Mouse (Mus musculus): ENCODE data around the gene Scg5. TPM values are rescaled to one million over a fixed set of nuclear protein-coding genes. Genes with fewer than 3 reads are reported as not detected.
A peak's percentile ranks its signal among the peaks of the same experiment; 100 is the strongest.

Scg5 gene
- polyA plus RNA-seq, 1 experiment, result 0.79 TPM

GRCm38 (mm10) chr2:113847678-113848244 is 18.8 kb upstream of the Scg5 start:
- WGBS, result under 1% methylated on average over 24 of the region's 24 CpGs
- no peaks in the 10 kb centered on the region for H3K27me3 ChIP-seq (ENCODE audit: control insufficient read depth, insufficient read depth, low read length)
- H3K27ac ChIP-seq (ENCODE audit: insufficient read depth, low read depth, low read length), result peak overlapping the region; percentile 94
- TF ChIP-seq POLR2A (IDR thresholded peaks at IDR 0.05; ENCODE audit: low read depth, low read length) (no peak), CTCF (IDR thresholded peaks at IDR 0.05; ENCODE audit: extremely low read depth, insufficient read length, insufficient replicate concordance, low read depth, low read length) (no peak)
- H3K4me1 ChIP-seq (ENCODE audit: control insufficient read depth, insufficient read depth, insufficient read length, low read length), result peaks cover 2% of the 10 kb centered on the region; the same call in 1 of the 2 replicates
- 0 out of 2 replicates have a peak, but pooled peaks cover 4% of the 10 kb centered on the region for H3K36me3 ChIP-seq (ENCODE audit: control insufficient read depth, insufficient read depth, low read length)
- peak overlapping the region; percentile 95 for H3K4me3 ChIP-seq (ENCODE audit: low read depth, low read length)

- Histone ChIP-seq H3K36me3 (ENCODE audit: control insufficient read depth, insufficient read depth, low read length) (0 out of 2 replicates have a peak, but pooled peaks cover 4% of the 10 kb centered on the region), H3K27me3 (ENCODE audit: control insufficient read depth, insufficient read depth, low read length) (no peaks in the 10 kb centered on the region), H3K4me3 (ENCODE audit: low read depth, low read length) (no peak overlapping the region), H3K4me1 (ENCODE audit: control insufficient read depth, insufficient read depth, insufficient read length, low read length) (peaks cover 3% of the 10 kb centered on the region; the same call in 1 of the 2 replicates), H3K27ac (ENCODE audit: insufficient read depth, low read depth, low read length) (no peak overlapping the region)
- no peak for TF ChIP-seq CTCF (IDR thresholded peaks at IDR 0.05; ENCODE audit: extremely low read depth, insufficient read length, insufficient replicate concordance, low read depth, low read length)
- TF ChIP-seq POLR2A (IDR thresholded peaks at IDR 0.05; ENCODE audit: low read depth, low read length), result no peak
- 40% methylated on average over 4 of the region's 4 CpGs for WGBS
Observed at GRCm38 (mm10) chr2:113845081-113845480, 16.2 kb upstream of the Scg5 start.

GRCm38 (mm10) chr2:113841656-113842437 is 12.9 kb upstream of the Scg5 start:
- Histone ChIP-seq H3K27me3 (ENCODE audit: control insufficient read depth, insufficient read depth, low read length) (no peaks in the 10 kb centered on the region), H3K4me1 (ENCODE audit: control insufficient read depth, insufficient read depth, insufficient read length, low read length) (peaks cover 2% of the 10 kb centered on the region; the same call in 1 of the 2 replicates), H3K36me3 (ENCODE audit: control insufficient read depth, insufficient read depth, low read length) (peaks cover 8% of the 10 kb centered on the region), H3K27ac (ENCODE audit: insufficient read depth, low read depth, low read length) (peak overlapping the region; percentile 47; the same call in 1 of the 2 replicates), H3K4me3 (ENCODE audit: low read depth, low read length) (no peak overlapping the region)
- no peak for TF ChIP-seq CTCF (IDR thresholded peaks at IDR 0.05; ENCODE audit: extremely low read depth, insufficient read length, insufficient replicate concordance, low read depth, low read length)
- no peak for TF ChIP-seq POLR2A (IDR thresholded peaks at IDR 0.05; ENCODE audit: low read depth, low read length)
- 44% methylated on average over 4 of the region's 4 CpGs for WGBS

GRCm38 (mm10) chr2:113839488-113839887 is 10.6 kb upstream of the Scg5 start:
- no peak for TF ChIP-seq POLR2A (IDR thresholded peaks at IDR 0.05; ENCODE audit: low read depth, low read length)
- TF ChIP-seq CTCF (IDR thresholded peaks at IDR 0.05; ENCODE audit: extremely low read depth, insufficient read length, insufficient replicate concordance, low read depth, low read length), result no peak

GRCm38 (mm10) chr2:113835219-113835618 is 6.3 kb upstream of the Scg5 start:
- H3K36me3 ChIP-seq (ENCODE audit: control insufficient read depth, insufficient read depth, low read length), result peaks cover 39% of the 10 kb centered on the region

More at GRCm38 (mm10) chr2:113839488-113839887, 10.6 kb upstream of the Scg5 start:
- 23% methylated on average over 4 of the region's 4 CpGs for WGBS
- Histone ChIP-seq H3K36me3 (ENCODE audit: control insufficient read depth, insufficient read depth, low read length) (peaks cover 22% of the 10 kb centered on the region), H3K27ac (ENCODE audit: insufficient read depth, low read depth, low read length) (peak overlapping the region; percentile 58; the same call in 1 of the 2 replicates), H3K4me1 (ENCODE audit: control insufficient read depth, insufficient read depth, insufficient read length, low read length) (peaks cover 2% of the 10 kb centered on the region; the same call in 1 of the 2 replicates), H3K4me3 (ENCODE audit: low read depth, low read length) (no peak overlapping the region), H3K27me3 (ENCODE audit: control insufficient read depth, insufficient read depth, low read length) (no peaks in the 10 kb centered on the region)

GRCm38 (mm10) chr2:113828086-113828942 is 607 bp downstream of the Scg5 start:
- 35% methylated on average over 17 of the region's 17 CpGs for WGBS
- H3K4me3 ChIP-seq (ENCODE audit: low read depth, low read length), result peak overlapping the region; percentile 37
- H3K27me3 ChIP-seq (ENCODE audit: control insufficient read depth, insufficient read depth, low read length), result no peaks in the 10 kb centered on the region
- H3K36me3 ChIP-seq (ENCODE audit: control insufficient read depth, insufficient read depth, low read length), result peaks cover 10% of the 10 kb centered on the region
- no peak overlapping the region for H3K27ac ChIP-seq (ENCODE audit: insufficient read depth, low read depth, low read length)
- H3K4me1 ChIP-seq (ENCODE audit: control insufficient read depth, insufficient read depth, insufficient read length, low read length), result peaks cover 4% of the 10 kb centered on the region
- TF ChIP-seq CTCF (IDR thresholded peaks at IDR 0.05; ENCODE audit: extremely low read depth, insufficient read length, insufficient replicate concordance, low read depth, low read length), result no peak
- TF ChIP-seq POLR2A (IDR thresholded peaks at IDR 0.05; ENCODE audit: low read depth, low read length), result no peak

More at GRCm38 (mm10) chr2:113835219-113835618, 6.3 kb upstream of the Scg5 start:
- no peaks in the 10 kb centered on the region for H3K27me3 ChIP-seq (ENCODE audit: control insufficient read depth, insufficient read depth, low read length)
- no peak overlapping the region for H3K27ac ChIP-seq (ENCODE audit: insufficient read depth, low read depth, low read length)
- TF ChIP-seq POLR2A (IDR thresholded peaks at IDR 0.05; ENCODE audit: low read depth, low read length) (no peak), CTCF (IDR thresholded peaks at IDR 0.05; ENCODE audit: extremely low read depth, insufficient read length, insufficient replicate concordance, low read depth, low read length) (no peak)
- no peaks in the 10 kb centered on the region for H3K4me1 ChIP-seq (ENCODE audit: control insufficient read depth, insufficient read depth, insufficient read length, low read length)
- no peak overlapping the region for H3K4me3 ChIP-seq (ENCODE audit: low read depth, low read length)
- 86% methylated on average over 3 of the region's 3 CpGs for WGBS

Data from small intestine, adult 2 months (tissue).